Mouse (Mus musculus) liver, postnatal 0 days (tissue): ENCODE measurements at regions not wholly inside any gene's neighbourhood (a gene's known extent, or its start where the extent isn't known, plus 50 kb on each side); places are given as distances from the start of the nearest gene placed in this dataset.

ENCODE experiments used
- ATAC-seq: fragments of 200-750 bp; cut with Nextera tagmentation; 2 replicates; pipeline ENCODE4 v1.8.0; 2017; ENCODE audit warnings: mild to moderate bottlenecking, moderate library complexity
- DNase-seq: peaks from one replicate; pipeline ENCODE4 v3.0.0-alpha.2; 2016
- H3K27ac ChIP-seq: fragments of 300-500 bp; sonication (generic); 2 replicates; pipeline ENCODE4 v1.5.1; 2014; ENCODE audit warnings: antibody characterized with exemption, moderate library complexity, mild to moderate bottlenecking, low read depth
- H3K27me3 ChIP-seq: fragments of 300-500 bp; sonication (generic); 2 replicates; pipeline ENCODE4 v1.6.1; 2014; ENCODE audit warnings: low read length, control low read depth, mixed read lengths; ENCODE audit not compliant: insufficient read depth
- H3K36me3 ChIP-seq: fragments of 300-500 bp; sonication (generic); replicated peaks from 2 replicates; pipeline ENCODE4 v1.6.1; 2014; ENCODE audit warnings: mild to moderate bottlenecking, control low read depth, low read length, moderate library complexity, mixed read lengths; ENCODE audit not compliant: insufficient read depth
- H3K4me1 ChIP-seq: fragments of 300-500 bp; sonication (generic); 2 replicates; pipeline ENCODE4 v1.6.1; 2014; ENCODE audit warnings: antibody characterized with exemption, mild to moderate bottlenecking, control low read depth; ENCODE audit not compliant: insufficient read depth
- H3K4me2 ChIP-seq: fragments of 300-500 bp; sonication (generic); 2 replicates; pipeline ENCODE4 v1.6.1; 2014; ENCODE audit warnings: low read depth, mild to moderate bottlenecking, low read length, moderate library complexity, mixed read lengths
- H3K4me3 ChIP-seq: fragments of 300-500 bp; sonication (generic); 2 replicates; pipeline ENCODE4 v1.5.1; 2014; ENCODE audit warnings: low read depth, low read length
- H3K9ac ChIP-seq: fragments of 300-500 bp; sonication (generic); replicated peaks from 2 replicates; pipeline ENCODE4 v1.6.1; 2014; ENCODE audit warnings: mild to moderate bottlenecking, moderate library complexity
- H3K9me3 ChIP-seq: fragments of 300-500 bp; sonication (generic); 2 replicates; pipeline ENCODE4 v1.6.1; 2016; ENCODE audit warnings: mild to moderate bottlenecking, control low read depth, low read length, mixed read lengths
- CTCF ChIP-seq: sonication (generic); IDR thresholded peaks from 2 replicates; pipeline ENCODE4 v1.5.1; 2016; ENCODE audit warnings: antibody characterized with exemption, low read depth
- EP300 ChIP-seq: IDR thresholded peaks from 2 replicates; pipeline ENCODE4 v1.6.1; 2016; ENCODE audit warnings: antibody characterized with exemption, low read depth, mild to moderate bottlenecking
- WGBS: fragments of 180-500 bp; shearing (Covaris S2); extraction: QIAGEN DNeasy Blood & Tissue Kit; methylation state at CpG from one replicate; pipeline ENCODE4 v1.1.7; 2014; ENCODE audit not compliant: insufficient replicate concordance; 5-methylcytosine and 5-hydroxymethylcytosine counted together

GRCm38 (mm10) chr1:43361455-43361863, 82.9 kb upstream of the Nck2 start:
- Histone ChIP-seq H3K4me3 (no peak overlapping the region), H3K27ac (peak overlapping the region; percentile 48; the same call in 1 of the 2 replicates), H3K4me2 (peak overlapping the region; percentile 3; the same call in 1 of the 2 replicates), H3K4me1 (peaks cover 11% of the 10 kb centered on the region; the same call in 1 of the 2 replicates), H3K36me3 (no peaks in the 10 kb centered on the region), H3K27me3 (no peaks in the 10 kb centered on the region), H3K9ac (no peak overlapping the region), H3K9me3 (no peaks in the 10 kb centered on the region)
- WGBS: 31% methylated on average over 3 of the region's 3 CpGs
- no peak for TF ChIP-seq EP300
- no peak for TF ChIP-seq CTCF
- DNase-seq (no peak), ATAC-seq (peak; percentile 58; the same call in 1 of the 2 replicates)

- H3K9me3 ChIP-seq: no peaks in the 10 kb centered on the region
- no peaks in the 10 kb centered on the region for H3K27me3 ChIP-seq
- H3K36me3 ChIP-seq: no peaks in the 10 kb centered on the region
- H3K4me1 ChIP-seq: peaks cover 11% of the 10 kb centered on the region; the same call in 1 of the 2 replicates
- H3K4me2 ChIP-seq: peak overlapping the region; percentile 3; the same call in 1 of the 2 replicates
- no peak for TF ChIP-seq CTCF
- no peak for TF ChIP-seq EP300
- no peak overlapping the region for H3K9ac ChIP-seq
- 56% methylated on average over 5 of the region's 5 CpGs for WGBS
- no peak overlapping the region for H3K4me3 ChIP-seq
- ATAC-seq (no peak), DNase-seq (no peak)
- peak overlapping the region; percentile 20; the same call in 1 of the 2 replicates for H3K27ac ChIP-seq
Measured at GRCm38 (mm10) chr1:43362136-43362535, 82.2 kb upstream of the Nck2 start.

- Histone ChIP-seq H3K36me3 (no peaks in the 10 kb centered on the region), H3K27ac (no peak overlapping the region), H3K9me3 (no peaks in the 10 kb centered on the region), H3K4me2 (no peak overlapping the region), H3K9ac (no peak overlapping the region), H3K4me3 (no peak overlapping the region), H3K4me1 (peaks cover 11% of the 10 kb centered on the region; the same call in 1 of the 2 replicates), H3K27me3 (no peaks in the 10 kb centered on the region)
- DNase-seq (no peak), ATAC-seq (no peak)
- 71% methylated on average over 4 of the region's 4 CpGs for WGBS
- TF ChIP-seq EP300 (no peak), CTCF (no peak)
Measured at GRCm38 (mm10) chr1:43363178-43363577, 81.2 kb upstream of the Nck2 start.

GRCm38 (mm10) chr1:43366433-43366832, 77.9 kb upstream of the Nck2 start:
- Histone ChIP-seq H3K36me3 (no peaks in the 10 kb centered on the region), H3K9ac (no peak overlapping the region), H3K4me2 (no peak overlapping the region), H3K27me3 (no peaks in the 10 kb centered on the region), H3K9me3 (no peaks in the 10 kb centered on the region), H3K27ac (no peak overlapping the region), H3K4me1 (peaks cover 3% of the 10 kb centered on the region; the same call in 1 of the 2 replicates), H3K4me3 (no peak overlapping the region)
- TF ChIP-seq EP300 (no peak), CTCF (no peak)
- 68% methylated on average over 2 of the region's 2 CpGs for WGBS
- ATAC-seq (no peak), DNase-seq (no peak)

- DNase-seq: no peak
- WGBS: 61% methylated on average over 5 of the region's 5 CpGs
- ATAC-seq: no peak
Measured at GRCm38 (mm10) chr1:43367151-43367895, 77.1 kb upstream of the Nck2 start.

GRCm38 (mm10) chr1:43371863-43372262, 72.5 kb upstream of the Nck2 start:
- H3K27ac ChIP-seq: no peak overlapping the region
- WGBS: 54% methylated on average over 1 of the region's 1 CpGs
- DNase-seq: no peak
- TF ChIP-seq EP300 (peak; percentile 34; the same call in 1 of the 2 replicates), CTCF (no peak)
- no peak overlapping the region for H3K4me3 ChIP-seq
- ATAC-seq: no peak
- no peak overlapping the region for H3K9ac ChIP-seq
- no peaks in the 10 kb centered on the region for H3K9me3 ChIP-seq
- H3K4me2 ChIP-seq: no peak overlapping the region
- H3K36me3 ChIP-seq: no peaks in the 10 kb centered on the region
- H3K27me3 ChIP-seq: no peaks in the 10 kb centered on the region
- H3K4me1 ChIP-seq: no peaks in the 10 kb centered on the region

More at GRCm38 (mm10) chr1:43367151-43367895, 77.1 kb upstream of the Nck2 start:
- no peak overlapping the region for H3K9ac ChIP-seq
- H3K27me3 ChIP-seq: no peaks in the 10 kb centered on the region
- no peak overlapping the region for H3K27ac ChIP-seq
- H3K9me3 ChIP-seq: no peaks in the 10 kb centered on the region
- no peak overlapping the region for H3K4me2 ChIP-seq
- no peaks in the 10 kb centered on the region for H3K4me1 ChIP-seq
- H3K36me3 ChIP-seq: no peaks in the 10 kb centered on the region
- no peak overlapping the region for H3K4me3 ChIP-seq
- no peak for TF ChIP-seq CTCF
- TF ChIP-seq EP300: no peak
